Mouse (Mus musculus): ENCODE measurements around the gene Spag9. TPM values are rescaled to one million over a fixed set of nuclear protein-coding genes. Genes with fewer than 3 reads are reported as not detected.

Gene Spag9
- total RNA-seq, 2 experiments from 2014 or later = 25.3 to 51.1 TPM

DNA sequence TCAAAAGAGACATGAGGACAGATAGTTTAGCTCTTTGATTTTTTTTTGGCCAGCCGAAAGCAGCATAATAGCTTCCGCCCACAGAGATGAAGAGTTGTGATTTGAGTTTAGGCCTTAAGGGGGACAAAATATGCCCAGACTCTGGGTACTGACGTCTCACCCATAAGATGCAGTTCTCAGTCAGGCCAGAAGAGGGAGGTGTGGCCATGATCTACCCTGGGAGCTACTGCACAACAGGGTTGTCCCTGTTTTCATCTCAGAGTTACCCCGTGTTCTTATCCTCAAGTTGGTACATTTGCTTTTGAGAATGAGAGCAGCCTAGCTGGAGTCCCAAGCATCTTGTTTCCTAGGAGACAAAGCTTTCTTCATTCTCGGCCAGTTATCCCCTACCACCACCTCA, 132.1 kb downstream of the Spag9 start:
- peak; percentile 84 for ATAC-seq (replicated peaks; ENCODE audit: poor library complexity, severe bottlenecking)

DNA sequence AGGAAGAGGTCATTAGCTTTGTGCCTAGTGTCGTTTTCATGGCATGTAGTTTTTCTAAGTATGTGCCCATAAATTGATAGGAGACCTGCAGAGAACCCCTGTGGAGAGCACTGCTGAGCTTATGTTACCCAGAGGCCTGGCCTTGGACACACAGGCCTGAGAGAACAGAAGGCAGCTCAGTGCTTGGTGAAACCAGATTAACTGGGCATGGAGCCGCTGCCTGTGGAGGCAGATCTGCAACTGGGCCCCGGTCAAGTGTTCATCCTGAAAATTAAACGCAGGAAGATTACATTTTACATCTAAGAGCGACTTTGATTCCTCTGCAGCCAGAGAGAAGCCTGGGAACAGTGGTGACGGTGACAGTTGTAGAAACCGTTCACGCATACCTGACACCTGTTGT, 132.6 kb downstream of the Spag9 start:
- no peak for ATAC-seq (replicated peaks; ENCODE audit: poor library complexity, severe bottlenecking)

GRCm38 (mm10) chr11:94129261-94130059, 133.6 kb downstream of the Spag9 start:
- ATAC-seq (replicated peaks; ENCODE audit: poor library complexity, severe bottlenecking) = peak; percentile 56

DNA sequence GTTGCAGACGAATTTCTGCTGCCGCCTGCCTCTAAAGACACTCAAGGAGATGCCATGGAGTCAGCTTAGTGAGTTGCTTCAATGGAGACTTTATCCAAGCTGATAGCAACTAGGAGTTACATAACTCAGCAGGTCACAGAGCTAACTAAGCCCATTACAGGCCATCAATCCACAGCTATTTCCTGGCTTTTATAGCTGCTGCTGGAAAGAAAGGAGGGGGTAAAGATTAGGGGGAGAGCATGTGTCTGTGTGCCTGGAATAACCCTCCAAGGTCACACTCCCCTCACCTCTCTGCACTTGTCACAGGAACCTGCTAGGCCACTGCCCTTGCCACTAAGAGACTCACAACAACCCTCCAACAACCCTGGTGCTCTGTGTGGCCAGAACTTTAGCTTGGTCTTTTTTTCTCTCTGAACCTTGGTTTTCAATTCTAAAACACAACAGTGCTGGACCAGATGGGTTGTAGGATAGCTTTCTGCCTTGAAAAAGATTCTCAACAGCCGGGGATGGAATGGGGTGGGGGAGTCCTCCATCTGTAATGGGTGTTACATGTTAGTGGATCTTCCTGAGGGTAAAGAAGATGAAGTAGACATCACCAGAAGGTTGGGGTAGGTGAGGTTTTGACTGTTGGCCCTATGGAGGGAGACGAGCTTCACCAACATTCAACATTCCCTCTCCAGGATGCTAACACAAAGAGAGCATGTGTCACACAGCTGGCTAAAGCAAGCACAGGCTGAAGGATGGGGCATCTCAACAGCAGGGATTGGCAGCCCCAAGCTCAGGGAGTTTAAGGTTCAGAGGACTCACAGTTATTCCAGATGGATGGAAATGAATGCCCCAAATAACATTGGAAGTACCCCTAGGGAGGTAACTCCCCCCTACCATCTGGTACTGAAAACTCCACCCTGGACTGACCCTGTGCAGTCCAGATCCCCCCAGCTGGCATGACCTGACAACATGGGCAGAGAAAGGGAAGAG, 134.5 kb downstream of the Spag9 start:
- no peak for ATAC-seq (replicated peaks; ENCODE audit: poor library complexity, severe bottlenecking)

- ATAC-seq (replicated peaks; ENCODE audit: poor library complexity, severe bottlenecking) = peak; percentile 76
These were observed 137.6 kb downstream of the Spag9 start for GRCm38 (mm10) chr11:94133344-94133955.

DNA sequence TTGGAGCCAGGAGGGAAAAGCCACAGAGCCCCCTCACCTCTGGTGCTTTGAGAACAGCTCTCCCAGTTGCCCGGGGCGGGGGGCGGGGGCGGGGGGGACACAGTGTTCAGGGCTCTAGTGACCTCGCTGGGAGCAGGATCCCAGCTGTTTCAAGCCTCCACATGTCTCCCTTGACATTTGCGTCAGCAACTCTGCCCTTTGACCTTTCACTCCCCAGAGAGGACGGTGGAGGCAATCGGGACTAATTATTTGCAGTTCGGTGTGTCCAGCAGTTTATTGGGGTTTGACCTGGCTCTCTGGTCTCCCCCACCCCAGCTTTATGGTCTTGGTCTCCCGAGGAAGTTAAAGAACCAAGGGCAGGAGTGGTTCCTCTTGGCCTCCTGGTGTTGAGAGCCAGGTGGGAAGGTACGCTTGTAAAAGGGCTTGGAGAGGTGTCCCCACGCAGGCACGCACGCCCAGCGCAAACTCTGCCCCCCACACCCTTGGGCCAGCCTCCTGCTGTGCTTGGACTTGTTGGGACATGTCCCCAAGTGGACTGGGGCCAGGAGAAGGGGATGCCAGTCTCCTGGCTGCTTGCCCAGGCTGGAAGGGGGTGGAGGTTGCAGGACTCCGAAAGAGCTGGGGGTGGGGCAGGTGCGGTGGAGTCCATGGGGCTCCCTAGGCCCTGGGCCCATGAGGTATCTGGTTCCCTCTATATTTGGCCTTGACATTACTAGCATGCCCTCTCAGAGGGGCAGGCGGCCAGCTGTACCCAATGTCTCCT, 138.4 kb downstream of the Spag9 start:
- no peak for ATAC-seq (replicated peaks; ENCODE audit: poor library complexity, severe bottlenecking)

GRCm38 (mm10) chr11:94135581-94136001, 139.7 kb downstream of the Spag9 start:
- no peak for ATAC-seq (replicated peaks; ENCODE audit: poor library complexity, severe bottlenecking)

GRCm38 (mm10) chr11:94136656-94137055, 140.8 kb downstream of the Spag9 start:
- ATAC-seq (replicated peaks; ENCODE audit: poor library complexity, severe bottlenecking) = no peak

- ATAC-seq (replicated peaks; ENCODE audit: poor library complexity, severe bottlenecking) = no peak
These were observed 141.6 kb downstream of the Spag9 start for GRCm38 (mm10) chr11:94137326-94138061.

DNA sequence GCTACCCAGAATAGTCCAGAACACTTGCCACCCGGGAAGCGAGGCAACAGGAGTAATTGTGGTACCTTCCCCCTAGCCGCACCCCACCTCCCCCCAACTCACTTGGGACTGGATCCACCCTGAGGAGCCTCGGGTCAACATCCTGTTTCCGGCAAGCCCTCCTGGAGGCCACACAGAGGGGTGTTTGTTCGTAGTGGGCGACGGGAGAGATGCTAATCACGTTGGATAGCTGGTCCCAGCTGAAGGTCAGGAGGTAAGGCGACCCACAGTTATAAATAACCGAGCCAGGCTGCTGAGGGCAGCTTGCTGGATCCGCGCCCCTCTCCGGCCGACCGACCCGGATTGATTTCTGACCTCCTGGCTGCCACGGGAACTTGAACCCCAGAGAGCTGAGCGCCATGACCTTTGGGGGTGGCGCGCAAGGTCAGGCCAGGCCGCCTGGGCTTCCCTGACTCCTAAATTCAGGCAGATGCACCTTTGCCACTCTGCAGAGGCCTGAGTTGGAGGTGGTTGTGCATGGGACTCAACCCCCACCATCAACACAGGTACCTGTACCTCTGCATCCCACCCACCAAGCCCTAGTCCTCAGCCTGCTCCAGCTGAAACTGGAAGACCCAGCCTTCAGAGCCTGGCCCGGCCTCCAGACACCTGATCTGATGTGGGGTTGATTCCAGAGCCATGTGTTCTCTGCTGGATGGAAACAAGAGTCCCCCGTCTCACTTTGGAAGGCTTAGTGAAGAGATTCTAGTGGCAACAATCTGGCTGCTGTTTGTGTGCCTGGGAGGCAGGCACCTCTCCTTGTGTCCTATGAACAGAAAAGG, 142.7 kb downstream of the Spag9 start:
- ATAC-seq (replicated peaks; ENCODE audit: poor library complexity, severe bottlenecking) = no peak

GRCm38 (mm10) chr11:94139232-94139620, 143.3 kb downstream of the Spag9 start:
- no peak for ATAC-seq (replicated peaks; ENCODE audit: poor library complexity, severe bottlenecking)

DNA sequence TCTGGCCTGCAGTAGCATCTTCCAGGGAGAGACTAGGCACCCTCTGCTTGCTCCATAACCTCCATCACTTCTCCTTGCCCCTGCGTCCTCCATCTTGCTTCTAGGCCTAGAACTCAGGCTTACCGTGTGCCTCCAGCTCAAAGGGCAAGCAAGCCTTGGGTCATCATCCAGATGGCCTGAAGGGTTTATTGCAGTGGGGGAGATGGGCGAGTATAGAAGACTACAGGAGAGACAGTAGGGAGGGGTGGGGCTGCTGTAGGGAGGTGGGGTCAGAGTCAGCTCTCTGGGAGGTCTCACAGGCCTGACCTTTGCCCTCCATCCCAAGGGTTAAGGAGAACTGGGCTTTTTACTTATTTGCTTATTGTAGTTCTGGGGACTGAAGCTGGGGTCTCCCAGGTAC, 144.6 kb downstream of the Spag9 start:
- no peak for ATAC-seq (replicated peaks; ENCODE audit: poor library complexity, severe bottlenecking)

DNA sequence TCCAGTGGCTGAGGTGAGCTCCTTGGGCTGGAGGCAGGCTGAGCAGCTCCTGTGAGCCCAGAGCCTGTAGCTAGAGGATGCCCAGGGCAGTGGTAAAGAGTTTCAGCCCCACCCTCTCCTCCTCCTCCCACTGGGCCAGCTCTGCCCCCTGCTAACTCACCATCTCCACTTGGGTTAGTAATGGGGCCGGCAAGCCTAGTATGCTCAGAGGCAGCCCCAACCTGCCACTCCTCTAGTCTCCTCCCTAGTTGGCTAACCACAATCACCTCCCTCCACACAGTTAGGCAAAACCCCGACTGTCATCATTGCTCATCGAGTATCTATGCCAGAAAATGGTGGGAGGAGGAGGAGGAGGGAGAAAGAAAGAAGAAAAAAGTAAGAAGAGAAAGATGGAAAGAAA, 145.7 kb downstream of the Spag9 start:
- ATAC-seq (replicated peaks; ENCODE audit: poor library complexity, severe bottlenecking) = no peak

DNA sequence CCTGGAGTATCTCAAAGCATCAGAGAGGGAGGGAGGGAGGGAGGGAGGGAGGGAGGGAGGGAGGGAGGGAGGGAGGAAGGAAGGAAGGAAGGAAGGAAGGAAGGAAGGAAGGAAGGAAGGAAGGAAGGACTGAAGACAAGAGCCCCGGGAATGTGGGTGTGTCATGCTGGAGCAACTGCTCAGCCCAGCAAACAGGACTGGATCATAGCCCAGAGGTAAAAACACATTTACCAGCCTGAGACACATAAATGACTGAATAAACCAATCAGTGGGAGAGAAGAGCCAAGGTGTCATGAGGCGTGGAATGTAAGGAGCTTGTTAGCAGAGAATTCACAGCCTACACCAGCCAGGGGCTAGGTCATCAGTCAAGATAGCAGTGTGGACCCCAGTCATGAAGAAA, 147.4 kb downstream of the Spag9 start:
- ATAC-seq (replicated peaks; ENCODE audit: poor library complexity, severe bottlenecking) = no peak

- peak; percentile 72 for ATAC-seq (replicated peaks; ENCODE audit: poor library complexity, severe bottlenecking)
These were observed 149.1 kb downstream of the Spag9 start for GRCm38 (mm10) chr11:94144771-94145539.

DNA sequence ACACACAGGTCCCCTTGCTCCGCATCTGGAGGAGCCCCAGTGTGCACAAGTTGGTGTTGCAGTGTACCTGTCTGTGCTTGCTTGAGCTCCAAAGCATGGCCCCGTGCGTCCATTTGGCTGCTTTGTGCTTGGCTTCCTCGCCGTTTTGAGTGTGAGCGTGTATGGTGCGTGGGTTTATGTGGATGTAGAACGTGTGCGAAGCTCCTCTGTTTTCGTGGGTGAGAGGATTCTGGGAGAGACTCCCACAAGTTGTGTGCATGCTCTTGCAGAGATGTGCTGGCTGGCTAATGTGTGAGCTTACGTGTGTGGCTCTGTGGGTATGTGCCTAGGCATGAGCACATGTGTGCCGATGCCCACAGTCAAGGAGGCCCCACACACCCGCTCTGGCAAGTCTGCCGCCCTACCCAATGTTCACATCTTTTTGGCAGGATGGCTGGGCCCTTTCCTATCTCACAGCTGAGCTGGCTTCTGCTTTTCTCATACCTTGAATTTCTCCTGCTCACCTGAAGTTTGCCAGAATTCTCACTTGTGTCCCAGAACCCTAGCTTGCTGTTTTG, 150.2 kb downstream of the Spag9 start:
- ATAC-seq (replicated peaks; ENCODE audit: poor library complexity, severe bottlenecking) = no peak

- no peak for ATAC-seq (replicated peaks; ENCODE audit: poor library complexity, severe bottlenecking)
These were observed 151.0 kb downstream of the Spag9 start for GRCm38 (mm10) chr11:94146733-94147485.
